Mouse (Mus musculus) ES-Bruce4 (cell line): Measurements from ENCODE around the gene Lrig1. TPM values are rescaled to one million over a fixed set of nuclear protein-coding genes. Genes with fewer than 3 reads are reported as not detected.

Source experiments
- H3K27ac ChIP-seq: 2 replicates; pipeline ENCODE4 v1.5.1; 2012; ENCODE audit warnings: low read length, inconsistent platforms; ENCODE audit not compliant: insufficient read depth
- H3K27me3 ChIP-seq: 2 replicates; pipeline ENCODE4 v1.6.1; 2012; ENCODE audit warnings: mild to moderate bottlenecking, low read length, inconsistent platforms; ENCODE audit not compliant: control insufficient read depth, poor library complexity, insufficient read depth, severe bottlenecking
- H3K36me3 ChIP-seq: 2 replicates; pipeline ENCODE4 v1.6.1; 2012; ENCODE audit warnings: inconsistent platforms, mild to moderate bottlenecking, low read length, moderate library complexity; ENCODE audit not compliant: control insufficient read depth, poor library complexity, insufficient read depth, severe bottlenecking
- H3K4me1 ChIP-seq: one replicate; pipeline ENCODE4 v1.8.1; 2011; ENCODE audit warnings: low read length; ENCODE audit not compliant: control insufficient read depth, insufficient read depth
- H3K4me3 ChIP-seq: 2 replicates; pipeline ENCODE4 v1.5.1; 2011; ENCODE audit warnings: low read depth, mild to moderate bottlenecking, low read length
- H3K9ac ChIP-seq: 2 replicates; pipeline ENCODE4 v1.6.1; 2012; ENCODE audit warnings: low read depth, mild to moderate bottlenecking, inconsistent platforms; ENCODE audit not compliant: poor library complexity, severe bottlenecking
- H3K9me3 ChIP-seq: replicated peaks from 2 replicates; pipeline ENCODE4 v1.6.1; 2012; ENCODE audit warnings: mild to moderate bottlenecking, low read length, inconsistent platforms; ENCODE audit not compliant: control insufficient read depth, poor library complexity, insufficient read depth, severe bottlenecking
- CTCF ChIP-seq: IDR thresholded peaks from one replicate; pipeline ENCODE4 v1.8.1; 2011; ENCODE audit warnings: low read depth, low read length
- EP300 ChIP-seq: IDR thresholded peaks from 2 replicates; pipeline ENCODE4 v1.6.1; 2011; ENCODE audit warnings: low read depth, low read length; ENCODE audit not compliant: insufficient read depth
- POLR2A ChIP-seq: IDR thresholded peaks from one replicate; pipeline ENCODE4 v1.8.1; 2011; ENCODE audit warnings: low read length; ENCODE audit not compliant: insufficient read depth
- polyA plus RNA-seq: library from polyadenylated mRNA; stranded (reverse); fragments of >200 nt; gene quantifications from 2 replicates; pipeline ENCODE4 v1.2.4, GENCODE M21; 2011; ENCODE audit warnings: low read depth; ENCODE audit not compliant: missing spikeins, insufficient read depth, insufficient read length

The Lrig1 gene
- polyA plus RNA-seq, 1 experiment = 7.3 TPM

- no peak overlapping the region for H3K27ac ChIP-seq
- H3K27me3 ChIP-seq = no peaks in the 10 kb centered on the region
- H3K36me3 ChIP-seq = no peaks in the 10 kb centered on the region
- no peak for TF ChIP-seq POLR2A
- no peak for TF ChIP-seq CTCF
- TF ChIP-seq EP300 = no peak
- no peak overlapping the region for H3K9ac ChIP-seq
- no peaks in the 10 kb centered on the region for H3K4me1 ChIP-seq
- no peaks in the 10 kb centered on the region for H3K9me3 ChIP-seq
- H3K4me3 ChIP-seq = no peak overlapping the region
These were observed 34.3 kb downstream of the Lrig1 start for GRCm38 (mm10) chr6:94665677-94666076.

DNA sequence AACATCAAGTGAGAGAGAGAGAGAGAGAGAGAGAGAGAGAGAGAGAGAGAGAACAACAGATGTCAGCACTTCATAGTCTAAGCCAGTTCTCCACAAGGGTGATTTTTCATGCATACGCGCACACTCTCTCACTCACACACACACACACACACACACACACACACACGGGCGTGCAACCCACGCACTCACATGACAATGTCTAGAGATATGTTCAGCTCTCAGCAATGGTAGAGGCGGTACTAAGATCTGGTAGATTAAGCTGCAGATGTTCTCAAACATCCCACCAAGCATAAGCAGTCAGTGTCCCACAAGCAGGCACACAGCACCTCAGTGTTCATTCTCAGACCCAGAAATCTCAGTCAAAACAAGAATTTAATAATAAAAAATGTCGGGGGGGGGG is 34.7 kb downstream of the Lrig1 start:
- H3K9ac ChIP-seq = no peak overlapping the region
- H3K27ac ChIP-seq = no peak overlapping the region
- TF ChIP-seq CTCF = no peak
- no peaks in the 10 kb centered on the region for H3K27me3 ChIP-seq
- H3K9me3 ChIP-seq = no peaks in the 10 kb centered on the region
- H3K36me3 ChIP-seq = no peaks in the 10 kb centered on the region
- H3K4me3 ChIP-seq = no peak overlapping the region
- no peaks in the 10 kb centered on the region for H3K4me1 ChIP-seq

GRCm38 (mm10) chr6:94664000-94664399 is 36.0 kb downstream of the Lrig1 start:
- no peaks in the 10 kb centered on the region for H3K4me1 ChIP-seq
- H3K36me3 ChIP-seq = no peaks in the 10 kb centered on the region

DNA sequence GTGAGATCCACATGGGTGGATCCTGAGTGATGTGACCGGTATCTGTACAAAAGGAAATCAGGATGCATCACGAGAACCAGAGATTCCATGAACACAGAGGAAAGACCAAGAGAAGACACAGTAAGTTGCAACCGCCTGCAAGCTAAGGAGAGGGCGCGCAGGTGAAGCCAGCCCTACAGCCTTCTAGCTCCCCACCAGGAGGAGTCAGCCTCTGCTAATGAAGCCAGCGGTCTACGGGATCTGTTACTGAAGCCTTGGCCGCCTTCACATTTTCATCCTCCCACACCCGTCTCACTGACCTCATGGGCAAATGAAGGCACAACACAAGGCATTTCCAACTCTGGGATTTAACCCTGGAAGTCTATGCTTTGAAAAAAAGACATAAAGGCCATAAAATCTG is 38.0 kb downstream of the Lrig1 start:
- no peaks in the 10 kb centered on the region for H3K4me1 ChIP-seq
- TF ChIP-seq POLR2A (no peak), CTCF (peak; percentile 11)
- H3K27ac ChIP-seq = no peak overlapping the region
- no peaks in the 10 kb centered on the region for H3K27me3 ChIP-seq
- H3K9ac ChIP-seq = no peak overlapping the region
- no peaks in the 10 kb centered on the region for H3K9me3 ChIP-seq
- no peaks in the 10 kb centered on the region for H3K36me3 ChIP-seq
- no peak overlapping the region for H3K4me3 ChIP-seq

More at GRCm38 (mm10) chr6:94664000-94664399, 36.0 kb downstream of the Lrig1 start:
- no peak overlapping the region for H3K27ac ChIP-seq
- no peaks in the 10 kb centered on the region for H3K27me3 ChIP-seq
- no peaks in the 10 kb centered on the region for H3K9me3 ChIP-seq
- TF ChIP-seq EP300 (no peak), POLR2A (no peak), CTCF (no peak)
- no peak overlapping the region for H3K4me3 ChIP-seq
- H3K9ac ChIP-seq = no peak overlapping the region

DNA sequence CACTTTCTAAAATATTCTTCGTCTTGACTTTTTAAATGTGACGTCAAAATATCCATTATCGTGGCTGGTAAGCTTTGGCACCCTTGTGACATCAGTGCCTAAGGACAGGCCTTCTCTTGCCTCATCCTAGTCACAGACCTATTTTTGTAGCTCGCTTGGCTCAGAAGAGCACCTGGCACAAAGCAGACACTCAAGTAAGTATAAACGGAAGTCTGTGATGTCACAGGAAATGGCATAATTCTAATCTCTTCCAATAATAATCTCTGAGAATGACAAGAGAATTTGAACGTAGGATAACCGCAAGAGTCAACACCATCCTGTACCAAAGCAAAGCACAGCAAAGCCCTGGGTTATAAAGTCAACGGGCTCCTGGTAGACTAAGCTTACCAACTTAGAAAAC is 38.6 kb downstream of the Lrig1 start:
- Histone ChIP-seq H3K27ac (no peak overlapping the region), H3K36me3 (no peaks in the 10 kb centered on the region), H3K4me3 (no peak overlapping the region), H3K27me3 (no peaks in the 10 kb centered on the region), H3K9me3 (no peaks in the 10 kb centered on the region), H3K4me1 (no peaks in the 10 kb centered on the region), H3K9ac (no peak overlapping the region)
- TF ChIP-seq EP300 = no peak
- TF ChIP-seq CTCF = no peak
- no peak for TF ChIP-seq POLR2A

GRCm38 (mm10) chr6:94659886-94660333 is 40.0 kb downstream of the Lrig1 start:
- no peak for TF ChIP-seq POLR2A
- TF ChIP-seq CTCF = no peak
- no peak for TF ChIP-seq EP300
- H3K27ac ChIP-seq = no peak overlapping the region
- no peaks in the 10 kb centered on the region for H3K9me3 ChIP-seq
- H3K36me3 ChIP-seq = no peaks in the 10 kb centered on the region
- H3K9ac ChIP-seq = no peak overlapping the region
- H3K4me3 ChIP-seq = no peak overlapping the region
- H3K27me3 ChIP-seq = no peaks in the 10 kb centered on the region
- no peaks in the 10 kb centered on the region for H3K4me1 ChIP-seq

DNA sequence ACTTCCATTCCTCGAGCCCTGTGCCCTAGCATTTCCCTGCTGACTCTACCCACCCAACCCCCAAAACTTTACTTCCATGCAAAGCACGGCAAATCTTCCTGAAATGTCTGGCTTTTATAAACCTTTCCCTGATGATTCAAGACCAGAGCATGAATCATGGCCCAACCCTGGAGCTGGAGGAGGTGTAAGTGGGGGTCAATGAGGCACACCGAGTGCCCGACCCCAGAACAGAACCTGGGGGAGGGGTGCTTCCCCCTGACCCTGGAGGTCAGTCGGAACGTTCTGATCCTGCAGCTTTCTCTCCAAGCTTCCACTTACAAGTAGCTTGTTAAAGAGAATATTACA is 41.9 kb downstream of the Lrig1 start:
- H3K4me1 ChIP-seq = no peaks in the 10 kb centered on the region
- H3K27ac ChIP-seq = no peak overlapping the region
- no peaks in the 10 kb centered on the region for H3K9me3 ChIP-seq
- no peak overlapping the region for H3K4me3 ChIP-seq
- TF ChIP-seq CTCF (no peak), EP300 (no peak), POLR2A (no peak)
- no peaks in the 10 kb centered on the region for H3K36me3 ChIP-seq
- H3K9ac ChIP-seq = no peak overlapping the region
- no peaks in the 10 kb centered on the region for H3K27me3 ChIP-seq
